Mouse (Mus musculus) bone marrow macrophage, adult 2 months (primary cell): ENCODE results near the gene Uvrag.

Source experiments
- CTCF ChIP-seq: IDR thresholded peaks from 2 replicates; pipeline ENCODE4 v1.5.1; 2012; ENCODE audit warnings: low read depth, mild to moderate bottlenecking, low read length, moderate library complexity
- POLR2A ChIP-seq: IDR thresholded peaks from 2 replicates; pipeline ENCODE4 v1.6.1; 2012; ENCODE audit warnings: mild to moderate bottlenecking, low read depth, low read length, borderline replicate concordance

DNA sequence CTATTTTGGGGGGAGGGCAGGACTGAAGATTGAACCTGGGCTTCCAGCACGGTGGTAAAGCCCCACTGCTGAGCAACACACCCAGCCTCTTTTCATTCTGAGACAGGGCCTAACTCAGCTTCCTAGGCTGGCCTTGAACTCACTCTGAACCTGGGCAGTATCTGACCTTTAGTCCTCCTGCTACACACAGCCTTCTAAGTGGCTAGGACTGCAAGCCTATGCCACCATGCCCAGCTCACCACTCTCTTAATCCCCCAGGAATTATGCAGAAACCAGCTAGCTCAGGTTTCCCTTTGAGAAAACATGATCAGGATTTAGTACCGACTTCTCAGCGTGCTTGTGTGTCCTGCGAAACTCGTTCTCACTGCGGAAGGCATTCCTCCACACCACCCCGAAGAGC lies 53.4 kb downstream of the Uvrag start:
- TF ChIP-seq POLR2A (no peak), CTCF (no peak)
